Mouse (Mus musculus): ENCODE results near the gene Pde1a. TPM values are rescaled to one million over a fixed set of nuclear protein-coding genes. Genes with fewer than 3 reads are reported as not detected.
A peak's percentile ranks its signal among the peaks of the same experiment; 100 is the strongest.

The Pde1a gene
- total RNA-seq, 2 experiments from 2014 or later = 1.6 to 2.4 TPM

- Histone ChIP-seq H3K27ac (no peak overlapping the region), H3K4me3 (no peak overlapping the region)
- DNase-seq = no peak
- intact Hi-C loops (cut with DNase I) = no loop called here
- no peak for TF ChIP-seq CTCF (IDR thresholded peaks at IDR 0.05)
These were observed 49.0 kb downstream of the Pde1a start for GRCm38 (mm10) chr2:80080090-80080821.

GRCm38 (mm10) chr2:80079618-80080017 lies 49.6 kb downstream of the Pde1a start:
- Histone ChIP-seq H3K27ac (no peak overlapping the region), H3K4me3 (no peak overlapping the region)
- intact Hi-C loops (cut with DNase I) = no loop called here
- no peak for TF ChIP-seq CTCF (IDR thresholded peaks at IDR 0.05)
- no peak for DNase-seq

GRCm38 (mm10) chr2:80076323-80076722 lies 52.9 kb downstream of the Pde1a start:
- TF ChIP-seq CTCF (IDR thresholded peaks at IDR 0.05) = no peak
- intact Hi-C loops (cut with DNase I) = no loop called here

DNA sequence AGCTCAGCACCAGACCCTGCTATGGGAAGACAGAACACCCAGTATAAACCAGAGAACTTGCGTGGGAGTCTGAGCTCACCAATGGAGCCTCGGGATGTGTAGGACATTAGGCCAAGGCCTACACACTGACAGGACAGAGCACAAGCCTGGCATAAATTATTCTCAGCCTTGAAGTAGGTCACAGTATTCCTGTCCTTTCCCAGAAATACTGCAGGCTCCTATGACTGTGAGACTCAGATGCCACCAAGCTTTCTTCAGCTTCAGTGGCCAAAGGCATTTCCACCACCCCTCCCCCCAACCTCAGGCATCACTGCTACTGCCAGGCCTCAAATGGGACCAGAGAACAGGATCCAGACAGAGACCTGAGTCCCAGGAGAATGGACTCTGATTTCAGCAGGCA lies 54.7 kb downstream of the Pde1a start:
- intact Hi-C loops (cut with DNase I) = no loop called here
- H3K27ac ChIP-seq = no peak overlapping the region
- no peak for DNase-seq
- H3K4me3 ChIP-seq = no peak overlapping the region
- TF ChIP-seq CTCF (IDR thresholded peaks at IDR 0.05) = no peak

More at GRCm38 (mm10) chr2:80076323-80076722, 52.9 kb downstream of the Pde1a start:
- Histone ChIP-seq H3K27ac (no peak overlapping the region), H3K4me3 (no peak overlapping the region)
- DNase-seq = no peak

GRCm38 (mm10) chr2:80074046-80074445 lies 55.2 kb downstream of the Pde1a start:
- no peak for DNase-seq
- H3K27ac ChIP-seq = no peak overlapping the region
- intact Hi-C loops (cut with DNase I) = no loop called here
- no peak overlapping the region for H3K4me3 ChIP-seq
- no peak for TF ChIP-seq CTCF (IDR thresholded peaks at IDR 0.05)

DNA sequence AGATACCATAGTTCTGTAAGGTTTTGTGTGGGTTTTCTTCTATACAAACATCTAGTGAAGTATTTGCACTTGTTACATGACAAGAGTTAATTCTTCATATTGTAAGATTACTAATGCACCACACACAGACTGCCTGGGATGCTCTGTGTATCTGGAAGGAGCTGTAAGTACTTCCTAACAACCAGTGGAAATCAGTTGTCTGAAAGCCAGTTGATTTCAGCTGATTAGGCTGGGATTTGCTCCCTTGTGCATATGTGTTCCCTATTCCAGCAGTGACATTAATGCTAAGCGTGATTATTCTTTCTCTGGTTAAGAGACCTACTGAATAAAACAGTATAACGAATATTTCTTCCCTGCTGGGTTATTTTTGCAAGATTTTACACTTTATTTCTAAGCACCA lies 55.8 kb downstream of the Pde1a start:
- no peak overlapping the region for H3K4me3 ChIP-seq
- no peak overlapping the region for H3K27ac ChIP-seq
- intact Hi-C loops (cut with DNase I) = no loop called here
- no peak for DNase-seq
- no peak for TF ChIP-seq CTCF (IDR thresholded peaks at IDR 0.05)

- H3K4me3 ChIP-seq = no peak overlapping the region
- no peak for TF ChIP-seq CTCF (IDR thresholded peaks at IDR 0.05)
- no peak overlapping the region for H3K27ac ChIP-seq
- intact Hi-C loops (cut with DNase I) = no loop called here
- DNase-seq = no peak
These were observed 59.5 kb downstream of the Pde1a start for GRCm38 (mm10) chr2:80069745-80070144.

DNA sequence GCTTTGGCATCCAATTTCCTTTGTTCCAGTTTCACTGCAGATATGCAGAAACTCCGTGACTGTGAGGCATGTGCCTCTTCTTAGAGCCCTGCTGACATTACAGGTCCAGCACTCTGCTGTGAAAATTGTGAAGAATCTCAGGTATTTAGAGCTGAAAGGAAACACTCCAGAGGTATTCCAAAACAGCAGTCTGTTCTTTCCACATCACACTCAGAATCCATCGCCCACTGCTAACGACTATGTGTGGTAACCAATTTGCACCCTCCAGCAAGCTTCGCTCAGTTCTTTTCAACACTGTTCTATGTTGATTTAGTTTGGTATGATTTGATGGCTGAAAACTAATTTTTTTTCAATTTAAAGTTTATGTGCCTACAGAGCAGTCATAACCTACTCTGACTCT lies 62.8 kb downstream of the Pde1a start:
- intact Hi-C loops (cut with DNase I) = no loop called here
- no peak overlapping the region for H3K4me3 ChIP-seq
- no peak for TF ChIP-seq CTCF (IDR thresholded peaks at IDR 0.05)
- DNase-seq = no peak
- H3K27ac ChIP-seq = no peak overlapping the region

DNA sequence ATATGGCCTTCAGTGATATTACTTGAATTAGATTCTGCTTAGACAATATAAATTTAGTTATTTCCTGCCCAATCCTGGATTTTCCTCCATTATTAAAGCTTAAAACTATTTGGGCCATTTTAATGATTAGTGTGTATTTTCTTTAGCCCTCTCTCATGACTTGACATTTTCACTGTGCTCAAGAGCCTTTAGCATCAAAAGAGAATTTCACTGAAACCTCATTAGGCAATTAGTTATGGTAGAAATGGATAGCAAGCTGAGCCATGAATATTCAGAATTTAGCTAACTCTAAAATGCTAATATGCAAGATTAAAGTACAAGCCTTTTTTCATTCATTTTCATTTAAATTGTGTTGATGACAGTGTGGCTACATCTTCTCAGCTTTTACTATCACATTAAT lies 73.2 kb downstream of the Pde1a start:
- Histone ChIP-seq H3K27ac (no peak overlapping the region), H3K4me3 (no peak overlapping the region)
- intact Hi-C loops (cut with DNase I) = no loop called here
- no peak for TF ChIP-seq CTCF (IDR thresholded peaks at IDR 0.05)
- DNase-seq = no peak

DNA sequence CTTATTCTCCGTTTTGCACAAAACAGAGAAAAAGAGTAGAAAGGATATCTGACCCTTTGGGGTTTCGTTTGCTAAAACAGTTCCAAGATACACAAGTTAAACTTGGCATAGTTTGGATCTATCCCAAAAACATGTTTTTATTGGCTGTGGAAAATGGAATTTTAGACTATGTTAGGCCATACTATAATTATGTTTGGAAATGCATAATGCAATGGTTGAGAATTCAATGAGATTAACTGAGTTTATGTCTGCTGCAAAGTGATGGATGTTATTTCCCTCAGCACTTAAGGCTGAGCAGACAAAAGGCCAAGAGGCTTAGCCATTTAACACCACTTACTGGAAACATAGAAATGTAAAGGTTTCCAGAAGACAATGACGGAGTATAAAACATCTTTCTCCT lies 75.2 kb downstream of the Pde1a start:
- Histone ChIP-seq H3K4me3 (no peak overlapping the region), H3K27ac (no peak overlapping the region)
- intact Hi-C loops (cut with DNase I) = no loop called here
- TF ChIP-seq CTCF (IDR thresholded peaks at IDR 0.05) = no peak
- DNase-seq = no peak

DNA sequence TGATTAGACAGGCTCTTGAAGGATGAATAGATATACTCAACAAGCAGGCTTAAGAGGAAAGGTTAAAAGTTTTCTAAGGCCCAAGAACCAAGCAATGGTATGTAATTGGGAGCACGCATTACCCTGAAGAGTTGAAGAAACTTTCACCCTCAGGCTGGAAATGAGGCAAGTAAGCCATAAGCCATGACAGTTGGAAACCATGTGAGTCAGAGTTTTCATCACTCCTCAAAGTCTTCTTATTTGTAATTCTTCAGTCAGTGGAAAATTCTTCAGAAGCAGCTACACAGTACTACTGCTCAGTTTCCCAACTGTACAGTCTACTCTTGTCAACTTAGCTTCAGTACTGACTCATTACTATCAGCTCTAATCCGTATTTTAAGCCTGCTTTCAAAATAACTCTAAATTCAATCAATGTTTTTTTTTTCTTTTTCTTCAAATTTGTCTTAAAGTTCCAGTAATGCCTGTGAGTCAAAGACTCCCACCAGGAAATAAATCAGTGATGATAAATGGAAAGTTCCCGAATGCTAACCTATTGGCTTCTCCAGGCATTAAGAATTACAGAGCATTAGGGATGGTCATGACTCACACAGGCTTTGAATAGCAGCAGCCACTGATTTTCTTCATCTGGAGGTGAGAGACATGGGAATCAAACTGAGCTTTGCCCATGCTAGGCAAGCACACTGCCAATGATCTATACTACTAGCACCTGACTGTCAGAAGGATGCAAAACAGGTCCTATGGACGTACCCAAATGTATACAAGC lies 82.3 kb downstream of the Pde1a start:
- intact Hi-C loops (cut with DNase I) = no loop called here
- Histone ChIP-seq H3K27ac (no peak overlapping the region), H3K4me3 (no peak overlapping the region)
- no peak for TF ChIP-seq CTCF (IDR thresholded peaks at IDR 0.05)
- no peak for DNase-seq

- peak overlapping the region; percentile 73 for H3K27ac ChIP-seq
- intact Hi-C loops (cut with DNase I) = no loop called here
- peak overlapping the region; percentile 72 for H3K4me3 ChIP-seq
- no peak for TF ChIP-seq CTCF (IDR thresholded peaks at IDR 0.05)
- peak; percentile 34 for DNase-seq
These were observed 90.4 kb downstream of the Pde1a start for GRCm38 (mm10) chr2:80038642-80039445.

- Histone ChIP-seq H3K27ac (peak overlapping the region; percentile 73), H3K4me3 (peak overlapping the region; percentile 72)
- no peak for DNase-seq
- TF ChIP-seq CTCF (IDR thresholded peaks at IDR 0.05) = no peak
- intact Hi-C loops (cut with DNase I) = no loop called here
These were observed 91.3 kb downstream of the Pde1a start for GRCm38 (mm10) chr2:80037971-80038370.

Data from gastrocnemius, adult 2 months (tissue).